10 mouse cellular contexts compared by ENCODE assay signal in the genomic region with DNA sequence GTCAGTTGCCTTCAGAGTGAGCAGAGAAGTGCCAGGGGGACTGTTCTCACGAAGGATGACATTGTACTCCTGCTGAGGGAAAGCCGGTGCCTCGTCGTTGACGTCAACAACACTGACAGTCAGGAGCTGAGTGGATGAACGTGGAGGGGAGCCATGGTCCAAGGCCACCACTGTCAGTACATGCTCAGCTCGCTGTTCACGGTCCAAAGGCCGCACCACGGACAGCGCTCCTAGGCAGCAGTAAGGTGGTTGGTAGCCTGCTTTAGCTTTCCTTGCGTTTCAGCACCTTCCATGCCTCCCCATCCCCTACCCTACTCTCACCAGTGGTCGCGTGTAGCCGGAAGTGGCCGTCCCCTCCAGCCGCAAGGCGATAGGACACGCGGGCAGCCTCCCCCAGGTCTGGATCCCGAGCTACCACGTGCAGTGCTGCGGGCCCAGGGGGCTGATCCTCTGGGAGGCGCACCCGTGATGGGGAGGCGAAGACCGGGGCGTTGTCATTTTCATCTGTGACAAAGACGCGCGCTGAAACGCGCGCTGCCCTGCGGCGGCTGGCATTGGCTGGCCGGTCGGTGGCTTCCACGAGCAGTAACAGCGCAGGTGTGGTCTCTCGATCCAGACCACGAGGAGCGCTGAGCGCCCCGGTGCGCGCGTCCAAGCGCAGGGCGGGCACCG. TPM values are rescaled to one million over a fixed set of nuclear protein-coding genes. Genes with fewer than 3 reads are reported as not detected.
DNase-seq lines count a peak whose midpoint lies in the region; ATAC-seq and TF ChIP-seq lines count a peak whose summit lies in the region.
"Had no signal": no experiment of that assay in that cellular context is flagged by ENCODE, and none has a peak within 500 bp of the region (broad histone marks: within the 10 kb centered on the region; RNA-seq: fewer than 3 reads in every experiment).

No protein-coding gene starts in this region.

- H3K27ac ChIP-seq in forebrain, embryonic 10.5 days = 0 out of 2 replicates have a peak overlapping the region, but pooled peaks have one; percentile 30
- no peak overlapping the region for H3K27ac ChIP-seq in forebrain, embryonic 13.5 days
- H3K27ac ChIP-seq in lung, embryonic 14.5 days (ENCODE audit: low read depth) = no peak overlapping the region
- peak overlapping the region; percentile 7; the same call in 1 of the 2 replicates for H3K27ac ChIP-seq in intestine, postnatal 0 days (ENCODE audit: low read depth, low read length)
- H3K27ac ChIP-seq in stomach, embryonic 15.5 days = no peak overlapping the region
- H3K27ac ChIP-seq: hindbrain, embryonic 15.5 days; macrophage had no signal

- peaks cover 14% of the 10 kb centered on the region for H3K4me1 ChIP-seq in forebrain, embryonic 10.5 days
- no peaks in the 10 kb centered on the region for H3K4me1 ChIP-seq in forebrain, embryonic 13.5 days
- H3K4me1 ChIP-seq in lung, embryonic 14.5 days (ENCODE audit: insufficient read depth) = no peaks in the 10 kb centered on the region
- H3K4me1 ChIP-seq in intestine, postnatal 0 days (replicated peaks; ENCODE audit: control insufficient read depth, insufficient read depth, low read length) = no peaks in the 10 kb centered on the region
- H3K4me1 ChIP-seq in stomach, embryonic 15.5 days = no peaks in the 10 kb centered on the region

- peaks cover 49% of the 10 kb centered on the region for H3K27me3 ChIP-seq in forebrain, embryonic 10.5 days (ENCODE audit: poor library complexity, severe bottlenecking)
- peaks cover 29% of the 10 kb centered on the region for H3K27me3 ChIP-seq in forebrain, embryonic 13.5 days
- no peaks in the 10 kb centered on the region for H3K27me3 ChIP-seq in lung, embryonic 14.5 days (ENCODE audit: insufficient read depth, low read length)
- peaks cover 10% of the 10 kb centered on the region; the same call in 1 of the 2 replicates for H3K27me3 ChIP-seq in intestine, postnatal 0 days (replicated peaks; ENCODE audit: control insufficient read depth, insufficient read depth, low read length)
- 0 out of 2 replicates have a peak, but pooled peaks cover 5% of the 10 kb centered on the region for H3K27me3 ChIP-seq in stomach, embryonic 15.5 days (replicated peaks)
- H3K27me3 ChIP-seq: hindbrain, embryonic 15.5 days had no signal

- ATAC-seq in forebrain, embryonic 13.5 days = no peak
- ATAC-seq in lung, embryonic 14.5 days (ENCODE audit: insufficient read depth) = peak; percentile 10
- ATAC-seq in intestine, postnatal 0 days = peak; percentile 55
- ATAC-seq in stomach, embryonic 15.5 days (ENCODE audit: insufficient read depth, low FRiP score, low read depth) = peak; percentile 28; the same call in 1 of the 2 replicates

- no peak for DNase-seq in forebrain, embryonic 10.5 days (ENCODE audit: extremely low spot score, low spot score)
- no peak for DNase-seq in lung, embryonic 14.5 days
- DNase-seq in lung, postnatal 25 days (ENCODE audit: low spot score) = no peak
- DNase-seq in c-Kit-positive CD71-positive TER-119-positive erythroid progenitor cells, embryonic 14.5 days (ENCODE audit: low spot score) = no peak
- DNase-seq in thymus, postnatal 4 days = no peak

- peaks cover 98% of the 10 kb centered on the region for H3K36me3 ChIP-seq in forebrain, embryonic 10.5 days (replicated peaks)
- peaks cover 91% of the 10 kb centered on the region for H3K36me3 ChIP-seq in forebrain, embryonic 13.5 days (ENCODE audit: poor library complexity, severe bottlenecking)
- peaks cover 88% of the 10 kb centered on the region for H3K36me3 ChIP-seq in lung, embryonic 14.5 days (ENCODE audit: insufficient read depth)
- peaks cover 40% of the 10 kb centered on the region; the same call in 1 of the 2 replicates for H3K36me3 ChIP-seq in intestine, postnatal 0 days (ENCODE audit: control insufficient read depth, insufficient read depth)
- H3K36me3 ChIP-seq in stomach, embryonic 15.5 days = peaks cover 50% of the 10 kb centered on the region

- H3K4me2 ChIP-seq in forebrain, embryonic 13.5 days = no peak overlapping the region
- peak overlapping the region; percentile 44 for H3K4me2 ChIP-seq in lung, embryonic 14.5 days
- H3K4me2 ChIP-seq in intestine, postnatal 0 days (replicated peaks; ENCODE audit: low read depth) = peak overlapping the region; percentile 59
- H3K4me2 ChIP-seq in stomach, embryonic 15.5 days = peak overlapping the region; percentile 57
- H3K4me2 ChIP-seq: hindbrain, embryonic 15.5 days had no signal

- no peaks in the 10 kb centered on the region for H3K9me3 ChIP-seq in forebrain, embryonic 10.5 days
- H3K9me3 ChIP-seq in forebrain, embryonic 13.5 days (replicated peaks) = no peaks in the 10 kb centered on the region
- H3K9me3 ChIP-seq in lung, embryonic 14.5 days (ENCODE audit: low read depth, low read length) = no peaks in the 10 kb centered on the region
- no peaks in the 10 kb centered on the region for H3K9me3 ChIP-seq in intestine, postnatal 0 days (ENCODE audit: control insufficient read depth)
- H3K9me3 ChIP-seq in stomach, embryonic 15.5 days = no peaks in the 10 kb centered on the region
- H3K9me3 ChIP-seq: hindbrain, embryonic 15.5 days had no signal

- WGBS in forebrain, embryonic 10.5 days = 9% methylated on average over 51 of the region's 51 CpGs
- 18% methylated on average over 46 of the region's 51 CpGs for WGBS in forebrain, embryonic 13.5 days
- 47% methylated on average over 51 of the region's 51 CpGs for WGBS in lung, embryonic 14.5 days
- 38% methylated on average over 51 of the region's 51 CpGs for WGBS in intestine, postnatal 0 days
- WGBS in stomach, embryonic 15.5 days = 48% methylated on average over 51 of the region's 51 CpGs

- TF ChIP-seq CTCF in lung, embryonic 14.5 days (IDR thresholded peaks at IDR 0.05; ENCODE audit: low read depth) = no peak
- no peak for TF ChIP-seq CTCF in intestine, postnatal 0 days (IDR thresholded peaks at IDR 0.05; ENCODE audit: low read depth)

- H3K9ac ChIP-seq in forebrain, embryonic 13.5 days = no peak overlapping the region
- H3K9ac ChIP-seq in lung, embryonic 14.5 days = no peak overlapping the region
- H3K9ac ChIP-seq in intestine, postnatal 0 days (ENCODE audit: low read depth, low read length) = no peak overlapping the region
- H3K9ac ChIP-seq in stomach, embryonic 15.5 days = no peak overlapping the region
- H3K9ac ChIP-seq: hindbrain, embryonic 15.5 days had no signal

- peak overlapping the region; percentile 42 for H3K4me3 ChIP-seq in forebrain, embryonic 10.5 days
- no peak overlapping the region for H3K4me3 ChIP-seq in forebrain, embryonic 13.5 days
- H3K4me3 ChIP-seq in lung, embryonic 14.5 days (ENCODE audit: low read depth, low read length) = no peak overlapping the region; the same call in 1 of the 2 replicates
- peak overlapping the region; percentile 28 for H3K4me3 ChIP-seq in intestine, postnatal 0 days (ENCODE audit: low read depth, low read length)
- H3K4me3 ChIP-seq in stomach, embryonic 15.5 days (replicated peaks) = peak overlapping the region; percentile 27
- H3K4me3 ChIP-seq: hindbrain, embryonic 15.5 days had no signal

RNA-seq across cellular contexts. Expression of a gene that starts 9.9 kb away (rescaled TPM):
- polyA plus RNA-seq in forebrain, embryonic 10.5 days (2016; fragmentation: Nextera tagmentation; extraction: Ambion mirVana) = 60.2 and 62.6 TPM in 2 replicates
- 29.5 and 36.8 TPM in 2 replicates for polyA plus RNA-seq in forebrain, embryonic 13.5 days (2015; fragmentation: Nextera tagmentation; extraction: Ambion mirVana)
- 73.7 and 78.2 TPM in 2 replicates for polyA plus RNA-seq in lung, embryonic 14.5 days (2014; fragmentation: Nextera tagmentation; extraction: Ambion mirVana)
- 176 and 184 TPM in 2 replicates for polyA plus RNA-seq in intestine, postnatal 0 days (2015; fragmentation: Nextera tagmentation; extraction: Ambion mirVana)
- polyA plus RNA-seq in stomach, embryonic 15.5 days (2015; fragmentation: Nextera tagmentation; extraction: Ambion mirVana) = 69.5 and 73.3 TPM in 2 replicates

RNA-seq across cellular contexts. Expression of a gene that starts 17.8 kb away (rescaled TPM):
- 178 and 183 TPM in 2 replicates for polyA plus RNA-seq in forebrain, embryonic 10.5 days (2016; fragmentation: Nextera tagmentation; extraction: Ambion mirVana)
- 137 and 141 TPM in 2 replicates for polyA plus RNA-seq in forebrain, embryonic 13.5 days (2015; fragmentation: Nextera tagmentation; extraction: Ambion mirVana)
- 175 and 192 TPM in 2 replicates for polyA plus RNA-seq in lung, embryonic 14.5 days (2014; fragmentation: Nextera tagmentation; extraction: Ambion mirVana)
- polyA plus RNA-seq in intestine, postnatal 0 days (2015; fragmentation: Nextera tagmentation; extraction: Ambion mirVana) = 164 and 168 TPM in 2 replicates
- 123 and 139 TPM in 2 replicates for polyA plus RNA-seq in stomach, embryonic 15.5 days (2015; fragmentation: Nextera tagmentation; extraction: Ambion mirVana)

RNA-seq across cellular contexts. Expression of a gene that starts 24.8 kb away (rescaled TPM):
- 43.5 and 46.5 TPM in 2 replicates for polyA plus RNA-seq in forebrain, embryonic 10.5 days (2016; fragmentation: Nextera tagmentation; extraction: Ambion mirVana)
- polyA plus RNA-seq in forebrain, embryonic 13.5 days (2015; fragmentation: Nextera tagmentation; extraction: Ambion mirVana) = 31.2 and 35.4 TPM in 2 replicates
- 45.2 and 48.9 TPM in 2 replicates for polyA plus RNA-seq in lung, embryonic 14.5 days (2014; fragmentation: Nextera tagmentation; extraction: Ambion mirVana)
- 12.7 and 15.0 TPM in 2 replicates for polyA plus RNA-seq in intestine, postnatal 0 days (2015; fragmentation: Nextera tagmentation; extraction: Ambion mirVana)
- polyA plus RNA-seq in stomach, embryonic 15.5 days (2015; fragmentation: Nextera tagmentation; extraction: Ambion mirVana) = 26.9 and 38.3 TPM in 2 replicates

RNA-seq across cellular contexts. Expression of a gene that starts 25.5 kb away (rescaled TPM):
- polyA plus RNA-seq in forebrain, embryonic 10.5 days (2016; fragmentation: Nextera tagmentation; extraction: Ambion mirVana) = 8.8 and 9.9 TPM in 2 replicates
- polyA plus RNA-seq in forebrain, embryonic 13.5 days (2015; fragmentation: Nextera tagmentation; extraction: Ambion mirVana) = 16.5 and 18.8 TPM in 2 replicates
- 17.7 and 20.7 TPM in 2 replicates for polyA plus RNA-seq in lung, embryonic 14.5 days (2014; fragmentation: Nextera tagmentation; extraction: Ambion mirVana)
- polyA plus RNA-seq in intestine, postnatal 0 days (2015; fragmentation: Nextera tagmentation; extraction: Ambion mirVana) = 2.2 and 2.4 TPM in 2 replicates
- polyA plus RNA-seq in stomach, embryonic 15.5 days (2015; fragmentation: Nextera tagmentation; extraction: Ambion mirVana) = 8.6 and 10.4 TPM in 2 replicates

RNA-seq across cellular contexts. Expression of a gene that starts 25.6 kb away (rescaled TPM):
- polyA plus RNA-seq in forebrain, embryonic 10.5 days (2016; fragmentation: Nextera tagmentation; extraction: Ambion mirVana) = 208 and 211 TPM in 2 replicates
- polyA plus RNA-seq in forebrain, embryonic 13.5 days (2015; fragmentation: Nextera tagmentation; extraction: Ambion mirVana) = 179 and 185 TPM in 2 replicates
- polyA plus RNA-seq in lung, embryonic 14.5 days (2014; fragmentation: Nextera tagmentation; extraction: Ambion mirVana) = 372 and 377 TPM in 2 replicates
- 173 and 178 TPM in 2 replicates for polyA plus RNA-seq in intestine, postnatal 0 days (2015; fragmentation: Nextera tagmentation; extraction: Ambion mirVana)
- polyA plus RNA-seq in stomach, embryonic 15.5 days (2015; fragmentation: Nextera tagmentation; extraction: Ambion mirVana) = 352 TPM in 2 replicates

Comparison
In these comparisons a context has a peak if more than half of its experiments do, and no peak if none do; other contexts are left out.
1. H3K27ac ChIP-seq: peak in forebrain, embryonic 10.5 days (single experiment) and intestine, postnatal 0 days (single experiment); none in forebrain, embryonic 13.5 days (single experiment), lung, embryonic 14.5 days (single experiment) and stomach, embryonic 15.5 days (single experiment).
2. H3K4me3 ChIP-seq: peak in forebrain, embryonic 10.5 days (single experiment), intestine, postnatal 0 days (single experiment) and stomach, embryonic 15.5 days (single experiment); none in forebrain, embryonic 13.5 days (single experiment) and lung, embryonic 14.5 days (single experiment).